Mouse (Mus musculus) erythroblast, embryonic 14.5 days (primary cell): ENCODE results near the gene Ano10.

Experiments
- GATA1 ChIP-seq: IDR thresholded peaks from 2 replicates; pipeline ENCODE4 v1.6.1; 2012; ENCODE audit warnings: low read length, inconsistent platforms, mixed read lengths
- TAL1 ChIP-seq: IDR thresholded peaks from 3 replicates; pipeline ENCODE4 v1.6.1; 2012; ENCODE audit warnings: low read length, inconsistent platforms, mixed read lengths

DNA sequence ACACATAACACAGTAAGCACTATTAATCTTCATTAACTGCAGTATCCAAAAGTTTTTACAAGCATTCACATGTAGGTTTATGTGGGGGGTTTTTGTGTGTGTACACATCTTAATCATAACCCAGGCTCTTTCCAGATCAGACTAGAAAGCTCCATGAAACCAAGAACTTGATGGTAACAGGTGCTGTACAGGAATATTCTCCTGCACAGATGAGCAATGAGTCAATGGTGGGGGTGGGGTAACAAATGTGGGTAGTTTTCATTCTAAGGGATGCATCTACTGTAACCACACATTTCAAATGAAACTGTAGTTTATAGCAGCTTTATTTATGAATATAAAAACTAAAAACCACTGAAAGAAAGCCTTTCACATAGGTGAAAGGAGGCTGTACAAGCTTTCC is 79.1 kb downstream of the Ano10 start:
- TF ChIP-seq GATA1 (no peak), TAL1 (no peak)
